12 mouse cellular contexts compared by ENCODE assay signal in genomic region chr5:33121871-33122315, GRCm38 (mm10). TPM values are rescaled to one million over a fixed set of nuclear protein-coding genes. Genes with fewer than 3 reads are reported as not detected.
DNase-seq lines count a peak whose midpoint lies in the region; TF ChIP-seq lines count a peak whose summit lies in the region.
"Had no signal": no experiment of that assay in that cellular context is flagged by ENCODE, and none has a peak within 500 bp of the region (broad histone marks: within the 10 kb centered on the region; RNA-seq: fewer than 3 reads in every experiment).

No protein-coding gene starts in this region.

- H3K27me3 ChIP-seq in embryonic facial prominence, embryonic 10.5 days (replicated peaks; ENCODE audit: low read depth, poor library complexity, severe bottlenecking): no peaks in the 10 kb centered on the region
- H3K27me3 ChIP-seq: heart, embryonic 15.5 days had no signal

- DNase-seq in kidney, adult 9 months: peak; percentile 64
- no peak for DNase-seq in kidney, postnatal 10 days
- no peak for DNase-seq in embryonic facial prominence, embryonic 10.5 days (ENCODE audit: low spot score)
- peak; percentile 41 for DNase-seq in lung, adult 2 months
- DNase-seq in frontal cortex, postnatal 25 days (ENCODE audit: low spot score in 2 of 2): no peak
- no peak for DNase-seq in left cerebral cortex, adult 18-20 months (ENCODE audit: low spot score in 2 of 2)
- no peak for DNase-seq in adrenal gland, postnatal 36 days
- DNase-seq in T-cell, adult 2 months (ENCODE audit: low spot score): no peak
- DNase-seq: cerebellum, adult 2 months; thymus, postnatal 36 days had no signal

- 0 out of 2 replicates have a peak, but pooled peaks cover 7% of the 10 kb centered on the region for H3K4me1 ChIP-seq in embryonic facial prominence, embryonic 10.5 days
- no peaks in the 10 kb centered on the region for H3K4me1 ChIP-seq in lung, adult 2 months (ENCODE audit: control insufficient read depth, insufficient read depth, low read length)
- H3K4me1 ChIP-seq: heart, embryonic 15.5 days had no signal

- no peak overlapping the region for H3K4me3 ChIP-seq in embryonic facial prominence, embryonic 10.5 days
- peak overlapping the region; percentile 28 for H3K4me3 ChIP-seq in lung, adult 2 months (replicated peaks; ENCODE audit: extremely low read depth, low read depth, low read length)
- H3K4me3 ChIP-seq: heart, embryonic 15.5 days had no signal

- no peak for TF ChIP-seq POLR2A in lung, adult 2 months (IDR thresholded peaks at IDR 0.05; ENCODE audit: borderline replicate concordance, extremely low read depth, low read depth, low read length)

- 58% methylated on average over 4 of the region's 4 CpGs for WGBS in embryonic facial prominence, embryonic 10.5 days
- WGBS in lung, adult 2 months: 47% methylated on average over 4 of the region's 4 CpGs

- H3K9me3 ChIP-seq in embryonic facial prominence, embryonic 10.5 days: no peaks in the 10 kb centered on the region
- H3K9me3 ChIP-seq: heart, embryonic 15.5 days had no signal

- H3K27ac ChIP-seq in embryonic facial prominence, embryonic 10.5 days (replicated peaks): peak overlapping the region; percentile 44; the same call in 1 of the 2 replicates
- H3K27ac ChIP-seq: heart, embryonic 15.5 days had no signal

- no peak for TF ChIP-seq CTCF in lung, adult 2 months (IDR thresholded peaks at IDR 0.05; ENCODE audit: insufficient read depth, low read length)

- H3K36me3 ChIP-seq in embryonic facial prominence, embryonic 10.5 days (replicated peaks): no peaks in the 10 kb centered on the region
- H3K36me3 ChIP-seq: heart, embryonic 15.5 days had no signal

RNA-seq across cellular contexts. Expression of gene Slc5a1, which starts 17.9 kb away (rescaled TPM):
- polyA plus RNA-seq in embryonic facial prominence, embryonic 10.5 days (2016; fragmentation: Nextera tagmentation; extraction: Ambion mirVana): 0.05 TPM in 1 of 2 replicates, not detected in the other
- 1.8 and 2.5 TPM in 2 replicates for polyA plus RNA-seq in lung, adult 2 months (2012; rRNA removed)
- total RNA-seq in left cerebral cortex, adult 18-20 months (2021): not detected
- not detected for total RNA-seq in adrenal gland, postnatal 36 days (2021)
- total RNA-seq: gastrocnemius, adult 18-20 months had no signal
- polyA plus RNA-seq: heart, embryonic 15.5 days had no signal

Comparison
In these comparisons a context has a peak if more than half of its experiments do, and no peak if none do; other contexts are left out.
1. DNase-seq: peak in kidney, adult 9 months (single experiment) and lung, adult 2 months (single experiment); none in kidney, postnatal 10 days (single experiment), embryonic facial prominence, embryonic 10.5 days (single experiment), frontal cortex, postnatal 25 days (0 of 2), left cerebral cortex, adult 18-20 months (0 of 2), adrenal gland, postnatal 36 days (0 of 2) and T-cell, adult 2 months (single experiment).